Mouse (Mus musculus) spleen, postnatal 4 days (tissue): ENCODE measurements around the gene Art4.
"Not testable (repeated sequence)": the region's sequence is repeated elsewhere in the genome, so short reads cannot be mapped to it uniquely, and the experiment has no call there.

Experiments
- DNase-seq, 2 experiments: peaks; one replicate each; pipeline ENCODE4 v3.0.0; 2022; ENCODE audit warnings: low spot score in 2 of 2

Art4 gene

DNA sequence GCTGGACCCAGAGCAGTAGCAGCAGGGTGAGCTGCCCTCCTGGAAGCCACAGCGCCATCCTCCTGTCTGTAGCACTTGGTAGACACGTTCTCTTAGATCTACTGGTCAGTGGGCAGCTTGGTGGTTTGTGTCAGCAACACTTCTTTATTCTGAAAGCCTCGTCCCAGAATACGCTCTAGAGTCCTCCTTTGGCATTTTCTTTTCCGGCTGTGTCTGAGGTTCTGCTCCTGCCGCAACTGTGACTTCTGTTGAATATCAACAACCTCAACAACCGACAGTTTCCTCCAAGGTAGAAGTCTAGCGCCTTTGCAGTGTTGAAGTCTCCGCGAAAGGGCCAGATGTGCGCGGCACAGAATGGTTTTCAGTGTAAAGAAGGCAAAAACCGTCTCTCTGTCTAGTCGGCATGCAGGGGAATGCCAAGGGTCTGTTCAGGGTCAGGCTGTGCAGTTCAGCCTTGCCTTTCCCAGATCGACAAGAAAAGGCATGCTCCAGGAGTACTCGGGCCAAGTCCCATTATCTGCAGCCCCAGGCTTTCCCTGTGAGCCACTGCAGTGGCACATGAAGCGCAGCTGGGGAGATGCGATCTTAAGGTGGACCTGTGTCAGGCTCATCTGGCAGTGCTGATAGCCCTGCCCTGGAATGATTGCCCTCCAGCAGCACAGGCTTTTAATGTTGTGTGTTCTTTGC, at the start of gene Art4:
Gene Art4, minus strand, starts transcription at position 548 of the 687 bp plus-strand sequence.
- DNase-seq = peak; percentile 82 to 86

DNA sequence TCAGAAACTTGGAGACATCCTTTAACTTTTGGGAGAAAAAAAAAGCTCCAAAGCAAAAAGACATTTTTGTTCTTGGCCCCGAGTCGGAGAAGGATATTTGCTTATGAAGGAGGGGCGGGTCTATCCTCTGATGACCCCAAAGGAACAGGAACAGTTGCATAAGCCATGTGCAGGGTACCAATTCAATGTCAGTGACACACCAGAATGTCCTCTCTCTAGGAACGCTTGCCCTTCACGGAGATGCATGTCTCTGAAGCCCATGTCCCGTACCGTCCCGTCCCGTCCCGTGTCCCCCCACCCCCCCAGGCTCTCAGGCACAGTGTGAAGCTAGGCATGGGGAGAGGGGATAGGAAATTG, 49.4 kb upstream of the Art4 start:
- DNase-seq = no peak

DNA sequence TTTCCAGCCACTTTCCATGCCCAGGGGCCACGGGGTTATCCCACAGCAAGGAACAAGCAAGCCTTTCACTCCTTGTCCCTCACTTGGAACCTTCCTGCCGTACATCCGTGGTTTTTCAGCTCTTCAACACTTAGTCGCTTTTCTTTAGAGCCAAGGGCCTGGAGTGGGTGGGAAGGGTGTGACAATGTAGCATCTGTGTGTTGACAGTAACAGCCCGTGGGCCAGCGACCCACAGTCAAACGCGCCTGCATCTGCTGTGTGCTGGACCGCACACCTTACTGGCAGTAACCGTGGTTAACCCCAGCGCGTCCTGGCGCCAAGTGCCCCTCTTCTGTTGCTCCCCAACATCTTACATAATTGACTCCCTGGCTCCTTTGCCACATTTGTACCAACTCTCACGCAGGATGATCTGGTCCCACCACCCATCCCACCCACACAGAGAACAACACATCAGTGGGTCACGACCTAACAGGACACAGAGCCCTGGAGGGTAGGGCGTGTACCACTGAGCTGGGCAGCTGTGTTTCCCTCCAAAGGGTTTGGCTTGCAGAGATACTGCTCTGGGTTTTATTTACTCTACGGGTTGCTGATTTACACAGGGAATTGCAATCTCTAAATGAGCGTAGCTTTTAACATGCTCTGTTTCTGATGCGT, 48.9 kb upstream of the Art4 start:
- DNase-seq = no peak

DNA sequence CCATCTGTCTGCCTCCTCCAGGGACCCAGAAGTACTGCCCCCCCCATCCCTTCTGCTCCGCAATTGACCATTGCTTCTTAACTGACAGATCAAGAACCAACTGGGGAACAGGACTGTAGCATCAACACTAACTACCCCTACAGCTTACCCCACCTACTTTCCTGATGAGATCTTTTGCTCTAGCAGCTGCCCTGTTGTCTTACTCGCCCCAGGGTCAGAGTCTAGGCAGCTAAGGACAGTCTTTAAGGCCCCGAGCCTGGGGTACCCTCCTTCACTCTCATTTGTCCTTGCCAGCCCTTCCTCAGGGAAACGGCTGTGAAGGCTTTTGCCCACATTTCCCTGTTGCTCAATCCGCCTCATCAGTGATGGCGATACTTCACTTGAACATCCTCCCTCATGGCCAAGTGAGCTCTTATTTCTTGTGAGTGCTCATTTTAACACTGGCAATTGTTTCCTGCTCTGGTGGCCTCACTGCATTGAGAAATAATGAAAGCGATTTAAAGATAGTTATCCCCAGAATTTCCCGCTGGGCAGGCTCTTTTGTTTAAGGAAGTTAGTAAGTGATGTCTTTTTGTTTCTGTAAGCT, 46.4 kb upstream of the Art4 start:
- no peak for DNase-seq

DNA sequence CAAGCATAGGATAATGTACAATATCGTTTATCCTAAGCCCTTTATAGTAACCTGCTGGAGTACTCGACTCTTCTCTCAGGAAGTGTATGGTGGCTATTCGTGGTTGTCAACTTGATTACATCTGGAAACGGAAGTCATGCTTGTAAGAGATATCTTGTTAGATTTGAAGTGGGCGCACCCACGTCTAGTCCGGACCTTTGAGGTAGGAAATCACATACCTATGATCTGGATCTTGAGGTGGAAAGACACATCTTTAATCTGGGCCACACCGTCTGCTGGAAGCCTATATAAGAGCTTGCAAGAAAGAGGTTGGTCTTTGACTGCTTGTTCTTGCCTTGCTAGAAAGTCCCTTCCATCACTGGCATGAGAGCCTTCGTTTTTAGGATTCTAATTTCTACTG, 45.0 kb upstream of the Art4 start:
- DNase-seq = no peak

DNA sequence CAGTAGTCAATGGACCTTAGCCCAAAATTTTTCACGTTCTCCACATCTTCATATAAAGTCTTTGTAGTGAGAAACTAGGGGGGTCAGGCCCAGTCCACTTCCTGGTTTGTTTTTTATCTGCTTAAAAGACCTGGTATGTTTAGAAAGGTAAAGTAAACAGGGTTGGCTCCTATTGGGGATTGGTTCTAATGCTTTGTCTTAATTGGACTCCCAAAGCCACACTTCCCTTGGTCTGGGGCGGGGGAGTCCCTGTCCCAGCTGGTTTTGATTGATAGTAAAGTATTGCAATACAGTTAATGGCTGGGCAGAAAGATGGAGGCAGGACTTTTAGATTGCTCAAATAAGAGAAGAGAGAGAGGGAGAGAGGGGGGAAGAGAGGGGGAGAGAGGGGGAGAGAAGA, 43.5 kb upstream of the Art4 start:
- DNase-seq = no peak

DNA sequence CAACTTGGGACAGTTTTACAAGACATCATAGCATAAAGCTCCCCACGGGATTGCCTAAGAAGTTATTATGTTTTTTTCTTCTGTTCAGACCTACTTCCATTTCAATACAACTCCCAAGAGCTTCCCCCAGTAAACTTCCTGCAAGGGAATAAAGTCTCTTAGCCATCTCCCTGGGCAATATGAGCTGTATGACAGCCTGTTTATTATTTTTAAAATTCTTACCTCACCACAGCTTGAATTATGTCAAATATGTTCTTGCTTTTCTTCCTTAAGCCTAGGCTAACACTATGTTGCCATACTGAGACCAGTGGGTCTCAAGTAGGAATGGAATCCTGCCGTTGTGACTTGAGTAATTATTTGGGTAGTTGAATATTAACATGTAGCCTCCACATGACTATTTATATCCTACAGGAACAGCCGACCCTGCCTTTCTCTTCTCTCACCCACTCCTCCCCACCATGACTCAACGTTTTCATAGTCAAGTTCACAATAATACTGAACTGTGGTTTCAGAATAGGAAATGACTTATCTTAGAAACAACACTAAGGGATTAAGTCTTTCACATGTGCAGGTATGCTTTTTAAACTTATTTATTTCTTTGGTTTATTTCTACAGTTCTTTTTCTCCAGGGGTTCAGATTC, 43.0 kb upstream of the Art4 start:
- DNase-seq = no peak

DNA sequence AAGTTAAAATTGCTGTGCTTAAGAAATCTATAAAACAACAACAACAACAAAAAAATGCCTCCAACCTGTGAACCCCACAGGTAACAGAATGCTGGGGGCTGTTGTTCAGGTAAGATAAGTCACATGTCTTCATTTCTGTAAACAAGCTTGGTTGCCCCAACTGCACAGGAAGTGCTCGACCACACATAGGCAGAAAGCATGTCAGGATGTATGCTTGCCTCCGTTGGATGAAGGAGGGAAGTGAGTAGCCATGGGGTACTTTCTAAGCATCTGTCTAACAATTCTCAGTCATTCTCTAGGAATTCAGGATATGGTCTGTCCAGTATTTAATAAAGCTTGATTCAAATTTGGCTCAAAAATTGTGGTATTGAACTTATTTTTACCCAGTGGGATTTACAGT, 41.4 kb upstream of the Art4 start:
- no peak for DNase-seq

DNA sequence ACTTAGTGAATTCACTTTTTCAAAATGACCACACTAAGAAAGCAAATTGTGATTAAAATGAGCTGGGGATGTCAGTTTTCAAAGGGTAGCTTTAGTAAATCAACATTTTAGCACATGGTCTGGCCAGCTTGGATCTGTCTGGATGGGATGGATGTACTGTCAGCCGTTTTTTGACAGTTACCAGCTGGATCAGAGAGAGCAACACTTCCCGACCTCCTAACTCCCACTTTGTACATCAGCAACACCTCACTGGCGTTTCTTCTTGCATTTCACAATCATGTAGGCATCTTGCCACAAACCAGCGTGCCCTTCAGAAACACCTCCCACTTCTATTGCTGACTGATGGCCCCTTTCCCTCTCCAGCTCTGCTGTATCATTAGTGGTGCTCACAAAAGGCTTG, 40.7 kb upstream of the Art4 start:
- DNase-seq = no peak

DNA sequence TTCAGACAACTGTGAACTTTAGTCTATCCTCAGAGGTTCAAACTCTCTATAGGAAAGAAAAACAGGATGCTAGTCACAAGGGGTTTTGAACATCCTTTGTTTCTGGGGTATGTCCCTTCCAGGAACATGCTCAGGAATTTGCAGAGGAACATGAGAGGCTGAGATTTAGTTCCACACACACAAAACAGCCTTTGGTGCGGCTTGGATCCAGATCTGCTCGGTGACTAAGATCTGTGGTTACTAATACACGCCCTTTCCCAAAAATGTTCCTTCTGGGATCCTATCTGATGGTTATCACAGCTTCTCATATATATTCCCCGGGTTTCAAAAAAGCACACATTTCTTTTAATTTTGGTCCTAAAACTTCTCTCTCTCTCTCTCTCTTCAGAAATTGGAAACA, 40.3 kb upstream of the Art4 start:
- DNase-seq = no peak

DNA sequence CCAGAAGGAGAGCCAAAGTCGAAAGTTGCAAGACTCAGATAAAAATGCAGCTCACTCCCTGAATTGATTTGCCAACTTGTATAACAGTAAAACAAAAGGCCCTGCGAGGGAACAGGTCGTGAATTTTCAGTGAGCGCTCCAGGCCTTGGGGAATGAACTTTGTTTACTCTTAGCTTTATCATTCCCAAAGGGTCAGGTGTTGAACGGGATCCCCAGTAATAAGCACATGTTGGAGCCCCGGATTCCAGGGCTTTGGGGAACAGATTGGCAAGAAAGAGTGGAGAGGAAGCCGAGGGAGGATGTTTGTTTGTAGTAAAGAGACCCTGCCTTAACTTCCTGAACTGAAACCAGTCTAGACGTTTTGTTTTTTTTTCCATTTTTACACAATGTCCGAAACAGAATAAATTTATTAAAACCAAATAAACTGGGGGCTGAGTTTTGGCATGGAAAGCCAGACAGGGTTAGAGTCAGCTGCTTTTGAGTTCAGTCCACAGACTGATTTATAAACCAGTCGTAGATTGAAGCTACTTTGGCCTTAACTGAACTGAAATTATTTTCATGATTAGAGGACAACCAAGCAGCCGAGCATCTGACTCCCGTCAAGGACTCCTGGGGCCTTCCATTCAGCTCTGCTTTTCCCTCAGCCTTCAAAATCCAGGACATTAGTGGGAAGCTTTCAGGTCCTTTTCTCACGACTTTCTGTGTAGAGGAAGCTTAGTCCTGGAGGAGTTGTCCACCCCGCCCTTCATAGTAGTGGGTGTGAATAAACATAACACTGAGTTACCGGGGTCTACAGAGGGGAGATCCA, 37.2 kb upstream of the Art4 start:
- no peak for DNase-seq

DNA sequence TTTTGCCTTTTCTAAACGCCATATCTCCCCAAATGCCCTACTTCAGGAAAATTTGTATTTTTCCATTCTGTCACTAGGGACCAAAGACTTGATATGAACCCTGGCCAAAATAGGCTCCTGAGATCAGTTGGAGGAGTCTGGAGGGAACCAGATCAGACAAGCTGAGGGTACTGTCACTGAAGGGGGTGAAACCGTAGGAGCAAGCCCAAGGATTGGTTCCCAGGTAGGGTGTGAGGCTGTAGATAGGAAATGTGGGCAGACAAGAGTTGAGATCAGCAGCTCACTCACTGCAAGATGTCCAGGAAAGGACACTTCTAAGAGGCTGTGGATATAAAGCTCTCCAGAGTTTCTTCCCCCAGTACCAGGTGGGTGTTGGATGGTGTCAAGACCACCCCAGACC, 34.5 kb upstream of the Art4 start:
- no peak for DNase-seq

DNA sequence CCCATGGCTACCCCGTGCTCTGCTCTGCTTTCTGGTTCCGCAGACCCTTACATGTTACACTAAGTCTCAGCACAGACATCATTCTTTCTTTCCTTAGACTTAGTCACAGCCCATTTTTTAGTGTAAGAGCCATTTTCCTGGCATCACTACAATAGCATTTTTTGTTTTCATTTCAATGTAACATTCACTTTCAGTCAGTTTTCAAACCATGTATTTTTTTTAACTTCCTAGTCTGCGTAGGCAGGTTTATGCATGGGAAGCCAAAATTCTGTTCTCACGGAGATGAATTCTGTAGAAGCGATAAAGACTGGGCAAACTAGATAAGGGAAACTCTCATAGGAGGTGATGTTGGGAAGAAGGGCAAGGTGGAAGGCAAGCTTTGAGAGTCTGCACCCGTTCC, 32.0 kb upstream of the Art4 start:
- no peak for DNase-seq

DNA sequence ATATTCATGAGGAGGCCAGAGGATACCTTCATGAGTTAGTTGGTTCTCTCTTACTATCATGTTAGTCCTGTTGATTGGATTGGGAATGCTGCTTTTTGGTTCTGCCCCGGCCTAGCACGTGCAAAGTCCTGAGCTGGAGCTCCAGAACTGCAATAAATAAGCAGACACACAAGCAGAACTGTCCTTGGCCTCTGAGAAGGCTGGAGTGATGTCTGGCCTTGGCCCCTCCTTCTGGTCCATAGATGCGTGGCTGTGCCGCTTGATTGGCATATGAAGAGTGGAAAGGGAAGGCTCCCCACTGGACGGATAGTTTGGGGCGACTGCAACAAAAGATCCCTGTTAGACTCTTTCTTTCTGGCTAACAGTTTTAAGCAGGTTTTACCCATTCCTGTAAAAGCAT, 31.5 kb upstream of the Art4 start:
- no peak for DNase-seq

DNA sequence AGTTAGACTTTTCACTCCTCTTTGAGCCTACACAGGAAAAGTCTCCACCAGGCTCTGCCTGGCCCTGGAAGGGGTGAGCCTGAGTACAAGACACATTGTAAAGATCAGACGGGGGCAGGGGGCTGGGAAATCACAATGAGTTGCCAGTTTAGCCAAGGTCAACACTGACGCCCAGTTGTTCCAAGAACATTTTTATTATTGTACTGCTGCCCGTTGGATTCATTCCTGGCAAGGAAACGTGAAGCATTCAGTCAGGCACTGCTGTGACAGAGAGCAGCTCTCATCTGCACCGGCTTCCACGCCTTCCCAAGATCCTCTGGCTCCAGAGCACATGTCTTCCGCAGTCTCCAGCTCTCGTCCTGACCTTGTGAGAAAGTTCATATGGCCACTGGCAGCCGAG, 30.3 kb upstream of the Art4 start:
- no peak for DNase-seq

DNA sequence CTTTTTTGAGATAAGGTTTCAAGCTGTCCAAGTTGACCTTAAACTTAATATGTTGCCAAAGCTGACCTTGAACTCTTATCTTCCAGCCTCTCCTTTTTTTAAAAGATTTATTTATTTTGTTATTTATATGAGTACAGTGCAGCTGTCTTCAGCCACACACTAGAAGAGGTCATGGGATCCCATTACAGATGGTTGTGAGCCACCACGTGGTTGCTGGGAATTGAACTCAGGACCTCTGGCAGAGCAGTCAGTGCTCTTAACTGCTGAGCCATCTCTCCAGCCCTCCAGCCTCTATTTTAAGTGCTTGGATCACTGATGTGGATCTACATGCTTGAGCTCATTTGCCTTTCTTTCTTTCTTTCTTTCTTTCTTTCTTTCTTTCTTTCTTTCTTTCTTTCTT, 27.2 kb upstream of the Art4 start:
- DNase-seq = not testable (repeated sequence)

DNA sequence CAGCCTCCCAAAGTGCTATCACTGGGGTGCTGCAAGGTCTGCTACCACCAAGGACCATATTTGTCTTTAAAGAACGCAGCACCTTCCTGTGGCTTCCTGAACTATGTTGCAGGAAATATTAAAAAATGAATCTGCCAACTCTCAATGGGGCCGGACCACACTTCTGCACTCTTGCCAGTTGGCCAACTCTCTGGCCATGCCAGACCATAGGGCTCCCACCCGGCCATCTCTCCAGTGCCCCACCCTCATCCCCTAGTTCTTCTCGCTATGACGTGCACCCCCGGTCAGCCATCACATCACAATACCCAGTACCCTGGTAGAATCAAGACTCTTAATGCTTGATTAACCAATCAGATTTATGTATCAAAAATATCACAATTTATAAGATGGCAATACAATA, 26.4 kb upstream of the Art4 start:
- no peak for DNase-seq

DNA sequence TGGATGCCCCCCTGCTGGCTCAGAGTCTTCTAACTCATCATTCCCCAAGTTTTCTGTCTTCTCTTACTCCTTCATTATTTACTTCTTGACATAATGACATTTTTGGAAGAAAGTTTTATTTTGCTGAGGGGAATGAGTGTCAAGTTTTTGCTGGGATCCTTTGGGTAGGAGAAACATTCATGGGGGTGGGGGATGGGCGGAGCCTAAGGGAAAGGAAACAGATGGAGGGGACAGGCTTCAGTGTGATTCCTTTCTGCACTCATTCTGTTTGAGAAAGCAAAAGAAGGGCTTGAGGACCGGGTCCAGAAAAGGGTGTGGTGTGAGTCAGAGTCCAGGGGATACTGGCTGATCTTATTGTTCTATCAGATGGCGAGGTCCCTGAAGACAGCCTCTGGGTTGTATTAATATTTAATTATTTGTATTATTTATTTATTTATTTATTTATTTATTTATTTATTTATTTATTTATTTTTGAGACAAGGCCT, 25.9 kb upstream of the Art4 start:
- DNase-seq = no peak

DNA sequence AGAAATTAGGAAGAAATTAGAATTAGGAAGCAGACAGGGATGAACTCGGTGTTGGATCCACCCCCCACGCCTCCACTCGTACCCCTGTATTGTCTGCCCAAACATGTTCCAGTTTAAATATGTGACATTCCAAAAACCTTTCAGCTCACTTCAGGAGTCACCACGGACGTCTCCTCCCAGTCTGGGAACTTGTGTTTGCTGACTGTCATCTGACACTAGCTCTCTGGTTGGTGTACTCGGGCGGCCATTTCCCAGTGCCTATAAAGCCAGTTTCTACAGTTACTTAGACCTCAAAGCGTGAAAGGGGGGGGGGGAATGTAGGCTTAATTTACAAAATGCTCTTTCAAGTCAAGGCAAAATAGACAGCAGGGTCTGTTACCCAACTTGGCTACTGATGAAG, 24.1 kb upstream of the Art4 start:
- DNase-seq = no peak

DNA sequence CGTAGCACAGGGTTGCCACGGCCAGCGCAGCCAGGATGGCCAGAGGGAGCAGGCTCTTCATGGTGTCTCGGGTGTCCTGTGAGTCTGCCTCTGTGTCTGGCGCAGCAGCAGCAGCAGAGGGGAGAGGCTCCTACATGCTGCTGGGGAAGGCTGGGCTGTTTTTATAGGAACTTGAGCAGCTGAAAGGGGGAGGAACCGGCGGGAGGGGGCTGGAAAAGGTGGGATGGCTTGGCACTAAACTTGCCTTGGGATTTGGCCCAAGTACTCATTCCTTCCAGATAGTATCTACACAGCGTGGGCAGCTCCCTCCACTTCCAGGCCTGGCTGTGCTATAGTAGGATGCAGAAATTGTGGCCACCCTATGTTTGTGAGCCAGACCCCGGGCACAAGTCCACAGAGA, 18.1 kb upstream of the Art4 start, which contains the start of gene Mgp:
Gene Mgp, minus strand, starts transcription at position 154 of the 400 bp plus-strand sequence.
- DNase-seq = no peak

DNA sequence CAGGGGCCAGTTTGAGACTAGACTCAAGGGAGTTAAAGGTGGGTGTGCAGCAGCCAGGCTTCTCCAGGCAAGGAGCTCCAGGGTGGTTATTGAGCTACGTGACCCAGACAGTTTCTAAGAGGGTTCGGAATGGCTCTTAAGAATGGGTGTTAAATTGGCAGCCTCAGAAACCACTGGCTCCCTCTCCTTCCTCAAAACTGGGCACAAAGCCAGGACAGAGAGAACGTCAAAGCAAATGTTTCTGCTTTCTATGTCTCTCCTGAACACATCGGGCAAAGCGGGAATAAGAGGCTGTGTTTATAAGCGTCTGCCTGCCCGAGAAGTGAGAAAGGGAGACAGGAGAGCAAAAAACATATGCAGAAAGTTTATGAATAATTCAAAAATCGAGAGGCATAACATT, 17.1 kb upstream of the Art4 start:
- no peak for DNase-seq

DNA sequence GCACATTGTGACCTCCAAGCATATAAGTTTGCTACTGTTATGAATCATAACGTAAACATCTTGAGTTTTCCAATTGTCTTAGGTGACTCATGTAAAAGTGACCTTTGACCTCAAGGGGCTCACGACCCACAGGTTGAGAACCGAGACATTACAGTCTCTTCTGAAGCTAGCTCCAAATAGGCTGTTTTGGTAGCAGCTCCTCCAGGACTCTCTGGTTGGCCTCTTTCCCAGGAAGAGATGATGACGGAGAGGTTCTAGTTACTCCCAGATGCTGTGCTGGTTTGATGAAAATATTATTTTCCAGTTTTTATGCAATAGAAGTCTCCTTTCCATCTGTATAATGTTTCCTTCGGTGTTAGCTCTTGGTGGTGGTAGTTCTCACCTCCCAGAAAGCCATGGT, 11.4 kb upstream of the Art4 start:
- DNase-seq = no peak
